Mouse (Mus musculus) adrenal gland (tissue): ENCODE results near the gene Exoc4.

ENCODE experiments used
- intact Hi-C: fragments of 180-260 bp; cut with DNase I; formaldehyde crosslinking; loops from one replicate; pipeline ENCODE4 v1.15.1; 2025

Exoc4 gene

GRCm38 (mm10) chr6:33305996-33306395 lies 57.1 kb downstream of the Exoc4 start:
- intact Hi-C loops, result no loop called here

DNA sequence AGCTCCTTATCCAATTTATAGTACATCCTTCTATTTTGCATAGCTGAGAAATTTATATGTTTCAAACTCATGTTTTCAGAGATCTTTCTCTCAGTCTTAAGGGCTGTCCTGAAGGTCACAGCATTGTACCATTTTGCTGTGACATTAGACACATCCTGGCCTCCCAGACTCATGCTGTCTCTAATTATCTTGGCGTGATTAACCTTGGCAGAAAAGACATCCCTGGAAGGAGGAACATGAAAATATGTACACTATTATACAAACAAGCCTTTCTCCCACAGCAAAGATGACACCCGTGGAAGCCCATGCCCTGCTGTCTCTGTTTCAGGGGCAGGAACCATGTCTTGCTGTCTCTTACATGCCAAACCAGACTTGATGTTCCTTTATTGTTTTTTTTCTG lies 59.8 kb downstream of the Exoc4 start:
- intact Hi-C loops, result no loop called here

DNA sequence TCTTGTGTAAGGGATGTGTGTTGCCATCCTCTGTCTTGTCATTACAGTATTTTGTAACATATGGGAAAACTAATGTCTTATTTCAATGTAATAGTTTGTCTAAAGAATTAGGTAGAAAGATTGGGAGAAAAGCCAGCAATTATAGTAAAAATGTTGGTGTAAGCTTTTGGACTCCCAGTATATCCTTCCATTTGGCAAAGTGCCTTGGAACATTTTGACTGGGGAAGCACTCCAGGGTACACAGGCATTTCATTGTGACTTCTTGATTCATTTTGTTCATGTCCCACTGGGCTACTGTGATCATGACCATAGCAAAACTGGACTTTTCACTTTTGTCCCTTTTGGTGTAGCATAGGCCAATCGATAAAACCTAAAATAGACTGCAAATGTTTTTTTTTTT lies 61.6 kb downstream of the Exoc4 start:
- intact Hi-C loops, result no loop called here

DNA sequence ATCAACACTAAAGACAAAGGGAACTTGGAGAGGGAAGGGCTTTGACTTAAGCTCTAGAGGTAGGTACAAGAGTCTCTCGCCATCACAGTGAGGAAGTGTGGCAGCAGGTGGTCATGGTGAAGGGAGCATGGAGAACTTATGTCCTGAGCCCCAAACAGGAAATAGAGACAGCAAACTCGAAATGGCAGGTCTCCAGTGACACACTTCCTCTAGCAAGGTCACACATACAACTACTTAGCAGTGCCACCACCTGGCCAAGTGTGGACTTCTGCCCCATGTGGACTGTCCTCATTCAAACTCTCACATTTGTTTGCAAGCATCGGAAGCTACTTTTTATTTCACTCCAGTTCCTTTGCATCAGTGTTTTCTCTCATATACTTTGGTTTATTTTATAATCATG lies 74.0 kb downstream of the Exoc4 start:
- intact Hi-C loops, result no loop called here

- intact Hi-C loops, result no loop called here
Observed at GRCm38 (mm10) chr6:33323386-33323785, 74.5 kb downstream of the Exoc4 start.

DNA sequence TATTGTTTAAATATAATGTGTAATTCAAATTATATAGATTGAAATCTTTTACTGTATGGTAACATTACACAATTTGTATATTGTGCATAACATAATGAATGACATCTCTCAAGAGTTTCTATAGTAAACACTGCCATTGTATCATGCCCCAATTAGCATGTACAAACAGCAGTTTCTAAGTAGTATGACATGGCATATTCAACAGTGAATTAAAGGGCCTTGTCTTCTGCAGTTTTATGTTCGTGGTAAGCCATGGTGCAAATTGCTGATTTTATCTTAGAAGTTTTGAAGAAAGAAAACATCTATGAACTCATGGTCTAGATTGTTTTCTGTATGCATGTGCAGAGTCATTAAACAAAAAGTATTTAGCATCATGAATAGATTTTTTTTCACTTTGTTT lies 79.4 kb downstream of the Exoc4 start:
- intact Hi-C loops, result no loop called here

DNA sequence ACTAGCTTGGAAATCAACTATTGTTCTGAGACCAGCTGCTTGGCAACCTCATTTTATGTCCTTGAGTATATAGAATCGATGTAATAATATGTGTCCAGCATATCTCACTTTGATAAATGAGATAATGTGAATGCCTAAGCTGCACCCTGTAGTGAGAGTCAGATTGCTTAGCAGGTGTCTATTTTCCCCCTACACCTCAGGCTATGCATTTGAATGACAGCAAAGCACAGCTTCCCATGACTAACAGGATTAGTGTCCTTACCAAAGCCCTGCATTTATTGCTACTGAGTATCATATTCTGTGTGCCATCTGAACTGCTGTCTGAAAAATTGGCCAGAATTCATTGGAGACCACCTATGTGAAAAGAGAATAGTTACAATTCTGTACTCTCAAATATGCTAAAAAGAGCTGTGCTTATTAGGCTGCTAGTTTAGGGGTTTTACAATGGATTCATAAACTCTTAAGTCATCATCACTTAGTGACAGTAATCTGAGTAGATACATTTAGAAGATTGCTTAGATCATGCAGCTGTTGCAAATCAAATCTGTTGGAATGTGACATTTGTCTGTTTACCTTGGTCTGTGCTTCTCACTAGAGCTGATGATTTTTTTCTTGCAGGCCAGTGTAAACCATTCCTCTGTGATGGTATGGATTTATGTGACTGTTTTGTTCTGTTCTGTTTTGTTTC lies 98.3 kb downstream of the Exoc4 start:
- intact Hi-C loops, result loop anchor here (5.0 kb wide), 1 partner anchor 265 kb away; no protein-coding TSS in a partner anchor

GRCm38 (mm10) chr6:33361613-33362012 lies 112.7 kb downstream of the Exoc4 start:
- intact Hi-C loops, result no loop called here

DNA sequence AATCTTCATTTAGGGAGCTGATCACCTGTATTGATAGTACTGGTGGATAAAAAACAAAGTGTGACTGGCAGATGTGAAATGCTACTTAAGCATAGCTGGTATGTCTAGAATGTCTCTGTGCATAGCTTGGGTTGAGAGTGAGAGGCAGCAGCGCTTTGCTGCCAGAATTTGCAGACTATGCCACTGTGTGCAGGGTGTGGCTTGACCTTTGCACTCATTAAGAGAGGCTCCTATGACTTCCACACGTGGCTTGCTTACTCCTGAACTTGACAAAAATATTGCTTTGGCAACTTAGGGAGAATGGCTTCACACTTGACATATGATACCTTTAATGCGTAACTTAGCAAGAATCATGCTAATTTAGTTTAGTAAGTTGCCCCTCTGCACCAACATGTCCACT lies 131.6 kb downstream of the Exoc4 start:
- intact Hi-C loops, result no loop called here

- intact Hi-C loops, result no loop called here
Observed at GRCm38 (mm10) chr6:33382176-33382575, 133.3 kb downstream of the Exoc4 start.

GRCm38 (mm10) chr6:33392020-33392419 lies 143.1 kb downstream of the Exoc4 start:
- intact Hi-C loops, result no loop called here

DNA sequence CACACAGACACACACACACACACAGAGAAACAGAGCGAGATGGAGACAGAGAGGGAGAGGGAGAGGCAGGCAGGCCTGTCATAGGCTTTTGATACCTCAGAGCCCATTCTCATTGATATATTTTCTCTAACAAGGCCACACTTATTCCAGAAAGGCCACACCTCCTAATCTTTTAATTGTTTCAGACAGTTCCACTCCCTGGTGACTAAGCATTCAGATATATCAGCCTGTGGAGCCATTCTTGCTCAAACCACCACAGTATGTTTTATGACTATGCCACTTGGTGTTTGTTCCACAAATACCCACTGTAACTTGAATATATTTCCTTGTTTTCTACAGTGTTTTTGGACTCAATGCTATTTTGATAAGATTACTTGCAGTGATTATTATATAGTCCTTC lies 150.6 kb downstream of the Exoc4 start:
- intact Hi-C loops, result no loop called here

DNA sequence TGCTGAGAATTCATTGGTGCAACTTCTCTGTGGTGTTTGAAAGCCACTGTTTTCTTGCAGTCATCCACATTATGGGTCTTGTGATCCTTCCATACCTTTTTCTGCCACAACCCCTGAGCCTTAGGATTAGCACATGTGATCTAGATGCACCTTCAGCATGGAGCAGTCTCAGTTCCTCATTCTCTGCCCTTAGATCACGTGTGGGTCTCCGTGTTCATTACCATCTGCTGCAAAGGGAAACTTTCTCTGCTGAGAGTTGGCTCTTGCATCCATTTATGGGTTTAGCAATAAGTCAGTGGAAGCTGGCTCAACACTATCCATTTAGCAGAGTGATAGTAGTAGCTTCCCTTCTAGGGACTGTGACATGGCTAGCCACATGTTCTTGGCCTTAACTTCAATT lies 152.3 kb downstream of the Exoc4 start:
- intact Hi-C loops, result no loop called here

DNA sequence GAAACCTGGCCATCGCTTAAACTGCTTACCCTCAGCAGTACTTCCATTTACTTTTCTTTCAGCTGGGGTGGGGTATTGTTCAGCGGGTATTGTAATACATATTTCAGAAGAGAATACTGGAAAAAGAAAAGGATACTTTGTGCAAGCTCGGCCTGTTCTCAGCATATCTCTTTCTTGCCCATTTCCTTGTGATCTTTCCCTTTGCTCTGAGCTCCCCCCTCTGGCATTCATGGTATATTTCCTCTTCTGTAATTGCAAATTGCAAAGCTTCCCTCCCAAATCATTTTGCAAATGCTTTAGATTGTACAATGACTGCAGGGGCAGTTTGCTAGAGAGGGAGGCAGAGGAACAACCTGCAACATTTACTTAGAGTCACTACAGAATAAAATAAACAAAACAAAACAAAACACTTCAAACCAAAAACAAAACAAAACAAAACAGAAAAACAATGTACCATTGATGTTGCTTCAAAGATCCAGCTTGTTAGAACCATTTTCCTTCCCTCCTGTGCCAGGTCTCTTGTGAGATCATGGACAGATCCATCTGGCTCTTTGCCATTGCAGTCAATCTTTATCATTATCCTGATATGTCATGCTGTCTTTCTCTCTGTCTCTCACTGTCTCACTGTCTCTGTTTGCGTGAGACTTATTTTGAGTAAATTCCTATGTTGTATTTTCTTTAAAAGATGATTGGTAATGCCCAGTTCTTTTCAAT lies 156.8 kb downstream of the Exoc4 start:
- intact Hi-C loops, result no loop called here

- intact Hi-C loops, result no loop called here
Observed at GRCm38 (mm10) chr6:33409586-33409985, 160.7 kb downstream of the Exoc4 start.

GRCm38 (mm10) chr6:33425007-33425406 lies 176.1 kb downstream of the Exoc4 start:
- intact Hi-C loops, result no loop called here

GRCm38 (mm10) chr6:33431207-33431787 lies 182.4 kb downstream of the Exoc4 start:
- intact Hi-C loops, result no loop called here

GRCm38 (mm10) chr6:33440508-33440907 lies 191.6 kb downstream of the Exoc4 start:
- intact Hi-C loops, result no loop called here

DNA sequence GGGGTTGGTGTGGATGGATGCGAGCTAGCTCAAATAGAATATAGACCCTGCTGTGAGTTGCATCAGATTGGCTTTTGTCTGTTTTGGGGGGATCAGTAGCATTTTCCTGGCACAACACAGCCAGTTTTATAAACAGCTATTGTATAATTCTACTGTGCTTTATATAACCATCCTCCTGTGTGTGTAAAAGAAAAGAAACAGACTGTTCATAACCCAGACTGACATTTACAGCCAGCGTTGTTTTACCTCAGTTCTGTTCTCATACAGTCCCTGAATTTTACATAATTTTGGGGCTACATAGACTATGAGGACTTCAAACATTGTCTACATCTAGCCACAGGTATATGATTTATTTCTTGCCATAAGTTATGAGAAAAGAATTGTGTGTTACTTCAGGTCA lies 204.9 kb downstream of the Exoc4 start:
- intact Hi-C loops, result no loop called here

DNA sequence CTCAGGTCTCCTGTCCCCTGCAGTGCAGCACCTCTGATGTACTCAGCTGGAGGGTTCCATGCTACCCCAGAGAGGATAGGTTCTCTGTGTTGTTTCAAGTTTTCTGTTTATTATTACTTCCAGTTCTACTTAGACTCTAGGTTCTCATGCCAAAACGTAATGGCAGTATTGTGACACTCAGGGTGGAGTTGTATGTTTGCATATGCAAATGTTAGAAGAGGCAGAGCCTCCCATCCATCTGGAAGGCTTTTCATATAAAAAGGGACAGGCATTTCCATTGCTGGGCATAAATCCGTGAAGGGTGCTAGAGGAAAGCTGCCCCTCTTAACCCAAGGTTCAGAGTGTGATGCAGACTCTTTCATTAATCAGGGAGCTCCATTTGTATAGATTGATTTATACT lies 205.5 kb downstream of the Exoc4 start:
- intact Hi-C loops, result no loop called here

DNA sequence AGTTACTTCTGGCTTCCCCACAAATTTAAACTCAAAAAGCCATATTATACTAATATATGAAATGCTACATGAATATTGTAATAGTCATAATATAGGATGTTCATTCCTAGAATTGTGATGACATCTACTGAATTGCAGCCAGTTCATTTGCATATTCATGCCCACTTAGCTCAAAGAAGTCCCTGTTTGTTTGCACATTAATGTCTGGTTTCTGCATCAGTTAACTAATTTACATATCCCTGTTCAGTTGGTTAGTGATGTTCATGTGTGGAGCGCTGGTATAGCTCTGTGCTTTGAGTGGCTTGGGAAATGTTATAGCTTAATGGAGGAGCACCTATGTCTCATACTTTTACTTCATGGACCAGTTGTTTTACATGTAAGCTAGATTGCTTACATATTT lies 206.4 kb downstream of the Exoc4 start:
- intact Hi-C loops, result no loop called here

GRCm38 (mm10) chr6:33464862-33465261 lies 216.0 kb downstream of the Exoc4 start:
- intact Hi-C loops, result no loop called here

DNA sequence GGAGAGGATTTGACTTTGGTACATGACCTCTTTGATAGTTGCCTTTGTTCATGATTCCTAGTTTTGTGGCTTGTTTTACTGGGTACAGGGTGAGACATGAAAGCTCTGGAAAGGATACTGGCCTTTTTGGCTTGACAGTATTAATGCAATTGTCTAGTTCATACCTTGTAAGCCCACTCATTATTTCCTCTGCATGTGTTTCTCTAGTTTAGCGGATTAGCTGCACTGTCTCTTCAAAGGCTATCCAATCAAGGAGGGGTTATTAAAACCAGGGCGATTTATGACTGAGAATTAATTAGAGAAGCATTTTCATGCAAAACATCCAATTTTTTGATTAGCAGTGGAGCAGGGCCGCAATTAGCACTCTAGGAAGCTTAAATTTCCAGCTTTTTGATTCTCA lies 216.5 kb downstream of the Exoc4 start:
- intact Hi-C loops, result no loop called here
